Mouse (Mus musculus): Measurements from ENCODE around the gene Ryr2.

Gene Ryr2

DNA sequence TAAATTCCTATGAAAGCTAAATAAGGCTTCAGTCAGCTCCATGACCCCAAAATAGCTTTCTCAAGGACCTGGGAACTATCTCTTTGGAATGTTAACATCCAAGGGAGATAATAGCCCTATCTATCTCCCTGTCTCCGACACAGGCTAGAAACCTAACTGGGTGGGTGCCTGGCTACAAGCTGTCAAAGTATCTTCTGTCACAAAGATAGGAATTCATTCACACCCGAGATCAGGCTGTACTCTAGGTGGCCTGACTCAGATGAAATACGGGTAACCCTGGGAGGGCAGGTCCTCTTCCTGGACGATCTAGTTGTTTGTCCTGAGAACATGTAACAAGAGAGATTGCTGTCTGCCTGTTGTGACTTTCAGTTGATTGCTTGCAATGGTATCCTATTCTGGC lies 69.9 kb downstream of the Ryr2 start:
- 43% methylated on average over 4 of the region's 4 CpGs for WGBS

DNA sequence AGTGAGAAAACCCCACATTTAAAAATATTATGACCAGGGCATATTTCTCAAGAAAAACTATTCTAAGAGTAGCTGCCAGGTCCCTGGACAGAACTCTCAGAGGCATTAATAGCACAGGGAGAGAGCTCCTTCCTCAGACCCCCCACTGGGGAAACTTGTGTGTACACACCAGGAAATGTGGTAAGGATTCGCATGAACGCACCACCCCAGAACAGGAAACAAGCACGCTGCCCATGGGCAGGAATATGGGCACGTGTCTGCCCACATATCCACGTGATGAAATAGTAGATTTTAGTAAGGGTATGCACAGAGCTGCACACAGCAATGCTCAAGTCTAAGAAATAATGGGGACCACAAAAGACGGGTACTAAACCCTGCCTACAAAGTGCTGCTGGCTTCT lies 72.8 kb downstream of the Ryr2 start:
- 57% methylated on average over 6 of the region's 6 CpGs for WGBS

DNA sequence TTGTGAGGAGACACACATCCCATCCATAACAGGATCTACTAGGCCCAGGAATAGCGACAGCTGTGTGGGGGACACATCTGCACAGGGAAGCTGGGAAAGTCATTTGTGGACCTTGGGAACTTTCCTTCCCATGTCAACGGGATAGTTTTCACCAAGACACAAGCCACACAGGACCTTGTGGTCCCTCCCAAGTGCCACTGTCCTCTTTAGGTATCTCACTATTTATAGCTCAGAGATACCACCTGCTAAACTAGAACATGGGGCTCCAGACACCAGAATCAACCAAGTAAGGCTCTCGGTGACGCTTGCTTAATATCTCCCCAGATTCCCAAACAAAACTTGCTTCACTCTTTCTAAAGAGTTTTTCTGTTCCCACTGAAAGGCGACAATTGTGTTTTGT lies 73.5 kb downstream of the Ryr2 start:
- WGBS, result 87% methylated on average over 5 of the region's 5 CpGs

DNA sequence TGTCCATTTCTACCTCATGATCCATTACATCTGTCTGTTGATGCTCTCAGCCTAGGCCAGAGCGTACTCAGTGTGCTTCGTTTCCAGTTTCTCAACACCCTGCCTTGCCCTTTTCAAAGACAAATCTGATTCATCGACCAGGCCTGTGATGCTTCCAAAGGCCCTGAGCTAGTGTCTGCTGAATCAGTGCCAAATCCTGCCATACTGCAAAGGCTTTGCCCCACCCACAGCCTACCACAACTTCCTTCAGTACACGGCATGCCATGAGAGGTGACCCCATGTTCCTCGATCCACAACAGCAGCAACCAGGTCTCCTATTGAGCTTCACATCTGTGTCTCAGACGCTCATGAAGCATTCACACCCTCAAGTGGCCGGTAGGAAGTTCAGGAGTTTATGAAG lies 76.9 kb downstream of the Ryr2 start:
- 80% methylated on average over 7 of the region's 7 CpGs for WGBS

DNA sequence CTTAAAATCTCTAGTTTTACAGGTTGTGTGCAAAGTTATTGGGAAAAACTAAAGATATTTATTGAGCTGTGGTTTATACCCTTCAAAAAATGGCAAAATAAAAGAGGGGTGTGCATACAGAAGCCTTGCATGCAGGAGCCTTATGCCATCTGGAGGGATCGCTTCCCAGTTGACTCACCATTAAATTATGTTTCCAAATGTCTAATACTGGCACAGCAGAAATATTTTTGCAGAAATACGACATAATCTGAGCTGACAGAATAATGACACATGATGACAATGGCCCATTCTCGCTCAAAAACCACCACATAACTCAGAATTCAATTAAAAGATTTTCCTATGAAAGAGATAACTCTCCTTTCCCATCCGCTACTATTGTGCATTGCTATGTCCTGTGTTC lies 77.4 kb downstream of the Ryr2 start:
- 68% methylated on average over 4 of the region's 4 CpGs for WGBS

DNA sequence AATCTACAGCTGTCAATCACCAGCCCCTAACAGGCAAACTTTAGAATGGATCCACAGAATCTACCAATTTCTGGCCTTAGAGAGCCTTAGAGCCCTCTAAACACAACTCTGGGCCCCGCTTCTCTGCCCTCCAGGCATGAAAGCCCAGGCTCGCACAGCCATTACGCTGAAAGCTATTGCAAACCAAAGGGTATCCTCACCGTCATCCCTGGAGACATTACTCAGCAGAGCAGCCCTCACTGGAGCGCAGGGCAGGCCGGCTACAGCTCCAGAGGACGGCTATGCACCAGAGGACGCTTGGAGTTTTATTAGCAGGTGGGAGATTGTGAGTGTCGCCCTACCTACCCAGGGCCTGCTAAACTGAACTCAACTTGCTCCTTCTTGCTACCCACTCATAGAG lies 88.7 kb downstream of the Ryr2 start:
- 71% methylated on average over 9 of the region's 9 CpGs for WGBS

DNA sequence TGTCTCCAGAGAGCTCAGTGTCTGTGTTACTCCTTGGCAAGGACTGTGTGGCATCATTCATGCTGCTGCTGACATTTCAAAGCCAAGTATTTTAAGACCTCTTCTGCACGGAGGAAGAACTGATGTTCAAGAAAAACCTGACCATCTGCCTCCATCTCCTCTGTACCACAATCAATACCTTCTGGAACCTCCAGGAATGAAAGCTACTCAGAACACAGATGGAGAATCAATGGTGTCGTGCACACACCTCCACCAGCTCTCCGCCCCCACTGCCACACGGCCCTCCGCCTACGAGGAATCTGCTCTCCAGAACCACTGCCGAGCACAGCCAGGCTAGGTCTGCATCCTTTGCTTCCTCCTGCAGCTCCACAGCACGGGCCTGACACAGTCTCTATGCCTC lies 92.8 kb downstream of the Ryr2 start:
- 45% methylated on average over 8 of the region's 8 CpGs for WGBS

DNA sequence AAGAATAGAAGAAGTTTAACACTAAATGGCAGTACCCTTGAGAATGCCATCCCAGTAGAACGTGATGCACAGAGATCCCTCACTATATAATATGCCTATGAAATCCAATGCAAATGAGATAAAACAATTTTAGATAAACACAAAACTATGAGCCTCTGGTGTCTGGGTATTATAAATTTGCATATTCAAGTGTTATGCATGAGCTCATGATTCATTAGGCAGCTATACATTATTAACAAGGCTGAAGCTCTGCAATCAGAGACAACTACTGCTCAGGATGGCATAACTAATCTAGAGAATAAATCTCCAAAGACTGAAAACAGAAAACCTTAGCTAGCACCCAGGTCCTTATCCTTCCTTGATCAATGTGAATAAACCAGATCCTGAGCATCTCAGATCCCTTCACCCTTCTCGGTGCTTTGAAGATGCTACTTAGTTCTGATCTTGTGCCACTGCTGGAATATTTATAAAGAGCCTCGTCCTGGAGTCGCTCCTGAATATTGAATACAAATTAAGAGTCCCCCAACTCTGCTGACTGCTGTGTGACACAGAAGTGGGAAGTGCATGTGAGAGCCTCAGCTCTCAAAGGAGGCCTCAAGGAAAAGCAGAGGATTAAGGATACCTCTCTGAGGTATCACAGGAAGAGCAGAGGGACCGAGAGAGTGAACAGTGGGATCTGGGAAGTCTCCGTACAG lies 97.6 kb downstream of the Ryr2 start:
- 59% methylated on average over 6 of the region's 6 CpGs for WGBS

DNA sequence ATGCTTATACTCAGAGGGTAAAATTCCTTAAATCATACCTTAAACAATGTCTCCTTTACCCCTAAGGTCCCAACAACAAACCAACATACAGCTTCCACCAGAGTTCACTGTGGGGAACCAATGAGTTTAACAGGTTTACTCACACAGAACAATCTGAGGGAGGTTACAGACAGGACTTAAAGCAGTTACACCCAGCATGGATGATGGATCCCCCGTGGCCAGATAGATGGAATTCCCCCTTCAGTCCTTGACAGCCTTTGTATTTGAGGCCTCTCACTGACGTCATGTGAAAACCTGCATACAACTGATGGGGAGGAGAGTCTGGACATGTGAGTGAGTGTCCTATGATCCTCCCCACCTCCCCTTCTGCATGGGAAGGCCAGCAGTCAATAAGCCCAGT lies 99.2 kb downstream of the Ryr2 start:
- 71% methylated on average over 2 of the region's 2 CpGs for WGBS

DNA sequence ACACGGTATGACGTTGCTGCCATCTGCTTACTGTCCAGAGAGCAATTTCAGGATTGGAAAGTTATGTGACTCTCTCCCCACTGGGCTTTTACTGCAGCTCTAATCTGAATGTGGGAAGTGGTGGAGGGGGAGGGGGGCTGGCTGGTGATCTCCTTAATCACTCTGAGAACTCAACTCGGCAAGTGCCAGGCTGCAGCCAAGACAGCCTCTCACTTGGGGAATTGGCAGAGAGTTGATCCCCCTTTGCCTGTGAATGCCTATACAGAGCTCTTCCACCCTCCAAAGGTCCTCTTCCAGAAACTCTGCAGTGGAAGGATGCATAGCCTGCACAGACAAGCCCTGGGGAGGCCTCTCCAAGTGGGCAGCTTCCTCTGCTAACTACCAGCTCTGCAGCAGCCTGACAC lies 104.9 kb downstream of the Ryr2 start:
- 28% methylated on average over 3 of the region's 3 CpGs for WGBS

DNA sequence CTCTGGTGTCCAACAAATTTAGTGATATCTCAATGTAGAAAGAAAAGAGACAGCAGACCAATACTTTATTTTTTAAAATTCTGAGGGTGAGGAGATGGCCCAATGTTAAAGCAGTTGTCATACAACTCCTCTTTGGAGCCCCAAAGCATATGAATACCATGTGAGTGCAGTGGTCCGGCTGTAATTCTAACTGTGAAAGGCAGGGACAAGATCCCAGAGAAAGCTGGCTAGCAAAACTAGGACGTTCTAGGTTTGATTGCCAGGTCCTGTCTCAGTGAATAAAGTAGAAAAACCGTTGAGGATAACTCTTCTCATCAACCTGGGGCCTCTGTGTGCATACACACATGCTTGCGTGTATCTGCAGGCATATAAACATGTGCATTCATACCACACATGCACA lies 106.9 kb downstream of the Ryr2 start:
- 57% methylated on average over 4 of the region's 4 CpGs for WGBS

DNA sequence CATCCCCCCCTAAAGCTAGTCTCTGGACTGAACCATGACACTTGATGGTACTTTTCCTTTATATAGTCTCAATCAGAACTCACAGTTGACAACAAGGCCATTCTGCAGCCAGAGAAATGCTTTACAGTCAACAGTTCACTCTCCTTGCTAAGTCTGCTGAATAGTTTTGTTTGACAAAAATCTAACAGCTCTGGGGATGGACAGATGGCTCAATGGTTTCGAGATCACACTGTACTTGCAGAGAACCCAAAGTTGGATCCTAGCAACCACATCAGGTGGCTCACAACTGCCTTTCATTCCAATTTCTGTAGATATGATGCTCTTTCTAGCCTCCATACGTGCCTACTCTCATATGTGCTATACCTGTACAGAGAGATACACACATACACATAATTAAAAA lies 109.4 kb downstream of the Ryr2 start:
- 44% methylated on average over 2 of the region's 2 CpGs for WGBS

DNA sequence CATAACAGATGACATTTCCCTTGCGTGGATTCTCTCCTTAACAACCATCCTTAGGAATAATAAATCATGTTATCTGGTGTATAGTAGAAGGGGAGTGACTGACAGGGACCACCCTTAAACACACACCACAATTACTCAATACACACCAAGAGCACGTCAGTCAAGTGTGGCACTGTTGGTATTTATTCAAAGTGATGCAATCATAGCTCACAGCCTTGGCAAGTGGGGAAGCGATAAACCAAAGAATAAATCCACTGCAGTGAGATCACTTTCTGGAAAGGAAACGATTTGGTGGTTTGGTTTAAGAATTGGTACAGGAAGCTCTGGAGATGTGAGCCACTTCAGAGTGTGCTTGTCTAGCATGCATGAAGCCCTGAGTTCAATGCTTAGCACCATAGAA lies 119.2 kb downstream of the Ryr2 start:
- 52% methylated on average over 4 of the region's 4 CpGs for WGBS

DNA sequence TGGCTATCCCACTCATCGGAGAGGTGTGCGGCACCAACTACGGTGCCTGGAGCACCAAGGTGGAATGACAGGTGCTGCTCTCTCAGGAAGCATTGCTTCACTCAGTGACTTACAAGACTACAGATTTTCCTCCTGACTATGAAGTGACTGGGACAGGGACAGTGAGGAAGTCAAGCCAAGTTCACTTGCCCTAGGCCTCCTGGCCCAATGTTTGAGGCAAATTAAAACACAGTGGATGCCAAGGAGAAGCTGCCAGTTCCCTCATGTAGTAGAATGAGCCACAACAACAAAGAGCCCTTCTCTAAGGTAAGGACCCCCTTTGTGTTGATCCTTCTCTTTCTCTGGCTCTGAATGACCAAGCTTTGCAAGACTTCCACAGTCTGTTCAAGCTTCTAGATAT lies 121.7 kb downstream of the Ryr2 start:
- 100% methylated on average over 3 of the region's 3 CpGs for WGBS

DNA sequence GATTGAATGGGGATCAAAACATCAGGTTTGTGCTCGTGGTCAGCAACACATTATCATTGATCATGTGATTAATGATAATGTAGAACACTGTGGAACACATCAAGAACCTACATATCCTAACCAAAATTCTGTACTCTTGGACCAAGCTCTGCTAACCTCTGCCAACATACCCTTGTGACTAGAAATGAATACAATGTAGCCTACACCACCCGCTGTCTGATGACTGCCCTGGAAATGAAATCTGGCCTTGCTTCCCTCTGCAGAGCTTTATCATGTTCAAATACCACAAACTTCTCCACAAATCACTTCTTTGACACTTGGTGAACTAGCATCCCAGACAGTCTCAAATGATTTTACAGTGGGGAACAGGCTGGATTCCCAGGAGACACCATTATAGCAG lies 128.4 kb downstream of the Ryr2 start:
- 84% methylated on average over 2 of the region's 2 CpGs for WGBS

DNA sequence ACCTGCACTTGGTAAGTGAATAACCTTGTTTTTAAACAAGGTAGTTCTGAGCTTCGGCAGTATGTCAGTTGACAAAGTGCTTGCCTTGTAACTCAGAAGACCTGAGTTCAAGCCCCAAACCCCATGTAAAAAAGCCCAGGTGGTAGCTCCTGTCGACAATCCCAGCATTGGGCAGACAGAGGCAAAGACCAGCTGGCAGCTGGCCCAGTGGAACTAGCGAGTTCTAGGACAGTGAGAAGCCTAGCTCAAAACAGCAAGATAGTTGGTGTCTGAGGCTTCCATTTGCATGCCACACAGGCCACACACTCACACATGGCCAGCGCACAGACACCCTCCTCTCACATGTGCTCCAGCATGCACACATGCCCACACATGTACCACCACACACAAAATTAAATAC lies 129.1 kb downstream of the Ryr2 start:
- 71% methylated on average over 4 of the region's 4 CpGs for WGBS

DNA sequence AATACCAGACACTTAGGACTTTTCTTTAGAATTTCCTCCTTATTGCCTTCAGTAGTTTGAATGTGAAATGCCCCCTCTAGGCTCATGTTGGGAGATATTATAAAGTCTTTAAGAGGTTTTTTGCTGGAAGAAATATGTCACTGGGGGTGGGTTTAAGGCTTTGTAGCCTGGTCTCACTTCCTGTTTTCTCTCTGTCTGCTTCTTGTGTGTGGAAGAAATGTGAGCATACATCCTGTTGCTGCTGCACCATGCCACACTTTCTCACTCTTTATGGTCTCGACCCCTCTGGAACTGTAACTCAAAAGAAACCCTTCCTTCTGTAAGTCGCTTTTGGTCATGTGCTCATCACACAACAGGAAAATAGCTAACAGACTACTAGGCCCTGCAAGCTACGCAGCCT lies 147.9 kb downstream of the Ryr2 start:
- WGBS, result 74% methylated on average over 3 of the region's 3 CpGs

DNA sequence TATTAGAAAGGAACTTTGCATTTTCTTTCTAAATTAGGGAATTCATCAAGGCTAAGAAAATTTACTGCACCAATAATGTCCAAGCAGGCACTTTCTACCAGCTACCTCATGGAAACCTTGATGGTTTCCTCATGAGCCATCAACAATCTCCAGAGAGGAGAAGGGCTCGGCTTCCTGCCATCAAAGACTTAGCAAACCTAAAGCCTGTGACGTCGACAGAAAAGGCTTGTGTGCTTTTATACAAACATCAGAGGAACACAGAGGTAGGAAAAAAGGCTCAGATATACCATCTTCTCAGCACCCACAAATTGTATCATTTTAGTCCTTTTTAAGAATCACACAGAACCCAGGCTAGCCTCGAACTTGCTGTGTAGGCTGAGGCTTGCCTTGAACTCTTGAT lies 148.5 kb downstream of the Ryr2 start:
- 51% methylated on average over 4 of the region's 4 CpGs for WGBS

DNA sequence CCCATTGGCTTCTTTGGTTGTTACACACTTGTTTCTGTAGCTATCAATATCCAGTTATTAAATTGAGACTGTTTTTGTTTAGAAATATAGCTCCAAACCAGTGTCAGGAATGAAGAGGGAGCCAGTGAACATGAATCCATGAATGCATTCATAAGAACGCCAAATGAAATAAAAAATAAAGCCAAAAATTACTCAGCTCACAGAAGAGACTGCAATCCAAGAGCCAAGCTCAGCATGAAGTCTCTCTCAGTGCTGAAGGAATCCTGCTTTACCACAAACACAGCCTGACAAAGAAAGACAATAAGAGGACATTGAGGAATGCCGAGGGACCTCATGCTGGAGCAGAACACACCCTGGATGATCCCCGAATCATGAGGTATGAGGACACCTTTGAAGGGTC lies 154.8 kb downstream of the Ryr2 start:
- 54% methylated on average over 3 of the region's 3 CpGs for WGBS

DNA sequence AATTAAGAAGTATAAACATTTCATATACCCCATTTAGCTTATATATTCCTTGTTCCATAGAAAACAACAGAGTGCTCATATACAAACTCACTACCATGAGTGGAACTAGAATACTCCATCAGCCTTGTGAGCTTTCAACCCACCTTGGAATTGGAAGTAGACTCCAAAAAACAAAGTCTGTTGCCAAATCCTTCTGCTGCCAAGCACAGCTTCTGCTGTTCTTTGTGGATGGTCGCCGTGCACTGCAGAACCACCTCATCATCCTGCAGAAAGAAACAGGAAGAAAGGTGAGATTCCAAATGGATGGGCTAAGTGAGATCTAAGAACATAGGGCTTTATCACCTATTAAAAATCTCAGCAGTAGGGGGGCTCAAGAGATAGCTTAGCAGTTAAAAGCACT lies 161.0 kb downstream of the Ryr2 start:
- WGBS, result 59% methylated on average over 2 of the region's 2 CpGs

DNA sequence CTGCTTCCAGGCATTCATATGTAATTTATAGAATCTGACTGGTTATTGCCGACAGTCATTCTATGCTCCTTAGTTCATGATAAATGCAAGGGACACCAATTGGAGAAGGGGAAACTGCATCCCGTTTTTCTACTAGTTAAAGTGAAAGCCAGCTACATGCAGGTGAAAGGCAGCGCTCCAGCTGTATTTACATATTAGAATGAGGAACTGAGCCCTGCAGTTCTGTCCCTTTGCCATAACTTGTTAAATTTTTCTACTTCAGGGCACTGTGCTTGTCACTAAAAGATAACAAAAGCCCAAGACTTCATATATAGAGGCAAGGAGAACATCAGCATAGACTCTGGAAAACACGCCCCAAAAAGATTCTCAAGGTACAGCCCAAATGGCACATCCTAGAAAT lies 165.0 kb downstream of the Ryr2 start:
- WGBS, result 69% methylated on average over 4 of the region's 4 CpGs

DNA sequence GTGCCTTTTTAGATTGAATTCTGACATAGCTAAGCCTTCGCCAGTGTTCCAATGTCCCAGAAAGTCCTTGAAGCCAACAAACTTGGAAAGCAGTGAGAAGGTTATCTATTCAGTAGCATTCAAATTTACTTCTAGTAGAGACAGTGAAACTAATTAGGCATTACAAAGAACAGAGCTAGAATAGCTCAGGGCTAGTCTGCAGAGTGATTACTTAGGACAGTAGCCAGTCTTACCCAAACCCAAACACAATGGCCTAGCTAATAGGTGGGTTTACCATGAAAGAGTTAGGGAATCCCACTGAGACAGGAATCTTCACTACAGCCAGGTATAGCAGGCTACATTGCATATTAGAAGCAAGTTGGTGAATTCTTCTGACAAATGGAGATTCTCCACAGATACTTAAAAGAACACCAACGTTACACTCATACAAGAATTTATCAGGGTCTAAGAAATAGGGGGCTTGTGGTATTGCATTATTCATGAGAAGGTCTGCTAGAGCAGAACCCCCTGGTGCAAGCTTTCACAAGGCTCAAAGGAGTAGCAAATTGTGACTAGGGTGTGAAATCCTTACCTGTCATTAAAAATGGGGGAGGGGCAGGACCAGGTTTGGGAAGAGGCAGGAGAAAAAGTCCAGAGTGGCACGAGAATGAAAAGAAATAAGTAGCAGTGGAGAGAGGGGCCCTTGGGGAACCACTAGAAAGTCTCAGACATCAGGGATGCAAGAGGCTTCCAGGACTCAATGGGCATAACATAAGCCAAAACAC lies 172.3 kb downstream of the Ryr2 start:
- 65% methylated on average over 3 of the region's 3 CpGs for WGBS

DNA sequence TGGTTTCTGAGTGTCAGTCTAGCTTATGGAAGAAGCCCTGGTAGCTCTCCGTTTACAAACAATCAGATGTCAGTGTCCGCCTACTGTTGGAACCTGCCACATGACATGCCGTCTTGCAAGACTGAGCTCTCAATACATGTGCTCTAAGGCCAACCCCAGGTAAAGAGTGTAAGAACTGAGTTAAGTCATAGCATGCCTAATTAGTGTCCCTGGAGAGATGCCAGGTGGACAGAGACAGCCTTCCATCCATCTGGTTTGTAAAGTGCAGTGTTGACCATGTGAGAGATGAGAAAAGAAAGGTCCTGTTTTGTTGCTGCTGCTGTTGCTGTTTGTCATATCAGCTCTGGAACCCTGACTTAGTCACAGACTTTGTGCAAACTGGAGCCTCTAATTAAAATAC lies 178.0 kb downstream of the Ryr2 start:
- 81% methylated on average over 3 of the region's 3 CpGs for WGBS

DNA sequence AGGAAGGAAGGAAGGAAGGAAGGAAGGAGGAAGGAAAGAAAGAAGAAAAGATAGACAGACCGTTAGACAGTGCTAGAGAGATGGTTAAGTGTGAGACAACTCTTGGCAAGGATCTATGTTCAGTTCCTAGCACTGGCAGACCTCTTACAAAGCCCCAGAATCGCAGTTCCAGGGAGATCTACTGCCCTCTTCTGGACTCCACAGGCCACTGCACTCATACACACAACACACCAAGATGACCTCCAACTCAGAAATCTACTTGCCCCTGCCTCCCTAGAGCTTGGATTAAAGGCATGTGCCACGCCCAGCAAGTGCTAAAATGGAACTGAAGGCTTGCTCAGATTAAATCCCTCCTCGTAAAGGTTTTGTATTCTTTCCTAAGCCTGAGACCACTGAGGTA lies 179.0 kb downstream of the Ryr2 start:
- WGBS, result 82% methylated on average over 4 of the region's 4 CpGs
